Mouse (Mus musculus) spleen, postnatal 0 days (tissue): Measurements from ENCODE around the gene Zfp282. TPM values are rescaled to one million over a fixed set of nuclear protein-coding genes. Genes with fewer than 3 reads are reported as not detected.

Experiments
- polyA plus RNA-seq: library from polyadenylated mRNA; unstranded; fragments of >200 nt; fragmentation: Nextera tagmentation; extraction: Ambion mirVana; gene quantifications from 2 replicates; pipeline ENCODE4 v1.2.1, GENCODE M21; 2015

Gene Zfp282
- 4.8 and 5.4 TPM in 2 replicates for polyA plus RNA-seq

GRCm38 (mm10) chr6:47877058-47877457 is at the start of gene Zfp282:
Zfp282 (plus strand) TSS chr6:47877204.

GRCm38 (mm10) chr6:47830104-47831078 is 46.6 kb upstream of the Zfp282 start, which contains the start of gene Zfp786:
Zfp786 (minus strand) TSS chr6:47830867.

GRCm38 (mm10) chr6:47835482-47835983 is 41.5 kb upstream of the Zfp282 start, which contains the start of gene Zfp398:
Zfp398 (plus strand) TSS chr6:47835661.

GRCm38 (mm10) chr6:47920447-47921340 is 43.7 kb downstream of the Zfp282 start, which contains the start of gene Zfp212:
Zfp212 (plus strand) TSS chr6:47920476.

GRCm38 (mm10) chr6:47953191-47953726 is 76.3 kb downstream of the Zfp282 start, which contains the start of gene Zfp956:
Zfp956 (plus strand) TSS chr6:47953390.

Other genes with a start within 250 kb of the Zfp282 start
- 41.3 and 49.8 TPM in 2 replicates for gene Pdia4, start 63.8 kb upstream of the Zfp282 start, polyA plus RNA-seq
- gene Zfp786, start 46.3 kb upstream of the Zfp282 start, polyA plus RNA-seq, result 0.73 and 0.96 TPM in 2 replicates
- 4.1 and 5.1 TPM in 2 replicates for gene Zfp398, start 41.5 kb upstream of the Zfp282 start, polyA plus RNA-seq
- gene Zfp212, start 43.3 kb downstream of the Zfp282 start, polyA plus RNA-seq, result 8.3 and 9.8 TPM in 2 replicates
- gene Zfp956, start 76.2 kb downstream of the Zfp282 start, polyA plus RNA-seq, result 4.3 and 6.8 TPM in 2 replicates
- 3.5 and 3.8 TPM in 2 replicates for gene Zfp777, start 171.7 kb downstream of the Zfp282 start, polyA plus RNA-seq
- gene Zfp746, start 209.4 kb downstream of the Zfp282 start, polyA plus RNA-seq, result 7.3 and 8.9 TPM in 2 replicates